Mouse (Mus musculus) myocyte (in vitro differentiated cells): ENCODE measurements around the gene Etnk2.

Source experiments
- CEBPB ChIP-seq: IDR thresholded peaks from 2 replicates; pipeline ENCODE4 v1.6.1; 2011; ENCODE audit warnings: mild to moderate bottlenecking, moderate library complexity; ENCODE audit not compliant: poor library complexity, insufficient read depth, severe bottlenecking
- E2F4 ChIP-seq: IDR thresholded peaks from one replicate; pipeline ENCODE4 v1.6.1; 2011; ENCODE audit warnings: mild to moderate bottlenecking, control low read depth, moderate library complexity; ENCODE audit not compliant: insufficient read depth
- MAX ChIP-seq: IDR thresholded peaks from one replicate; pipeline ENCODE4 v1.6.1; 2011; ENCODE audit warnings: low read depth, mild to moderate bottlenecking, control low read depth
- MYOD1 ChIP-seq, 3 experiments: IDR thresholded peaks; one replicate each; pipeline ENCODE4 v1.6.1; 2011; ENCODE audit warnings: control low read depth in 2 of 3, low read depth in 2 of 3, mild to moderate bottlenecking in 2 of 3, moderate library complexity in 1 of 3; ENCODE audit not compliant: insufficient read length in 2 of 3, control insufficient read depth in 1 of 3
- POLR2A ChIP-seq: IDR thresholded peaks from one replicate; pipeline ENCODE4 v1.6.1; 2011; ENCODE audit warnings: low read depth, mild to moderate bottlenecking, control low read depth, moderate library complexity; ENCODE audit not compliant: insufficient read length
- TCF12 ChIP-seq: IDR thresholded peaks from one replicate; pipeline ENCODE4 v1.6.1; 2011; ENCODE audit warnings: mild to moderate bottlenecking, control low read depth; ENCODE audit not compliant: poor library complexity, insufficient read depth, severe bottlenecking
- USF1 ChIP-seq: IDR thresholded peaks from one replicate; pipeline ENCODE4 v1.6.1; 2011; ENCODE audit warnings: low read depth, mild to moderate bottlenecking, control low read depth, moderate library complexity

DNA sequence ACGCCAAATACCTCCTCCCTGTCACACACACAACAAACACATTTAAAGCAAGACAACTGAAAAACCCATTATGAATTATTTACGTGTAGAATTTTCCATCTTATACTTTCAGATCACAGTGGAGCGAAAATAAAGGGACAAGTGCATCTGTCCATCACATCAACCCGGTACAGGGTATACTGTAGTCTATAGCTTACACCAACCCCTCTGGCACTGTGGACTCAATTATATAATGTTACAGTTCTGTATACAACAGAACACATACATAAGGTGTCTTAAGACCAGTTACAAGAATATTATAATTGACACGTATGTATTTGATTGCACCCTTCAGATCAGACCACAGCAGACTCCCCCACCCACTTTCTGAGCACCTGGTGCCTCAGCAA, 33.7 kb downstream of the Etnk2 start:
- TF ChIP-seq POLR2A (no peak), TCF12 (no peak), E2F4 (no peak), CEBPB (no peak), MYOD1 (IDR thresholded peaks at IDR 0.05; ENCODE audit: control insufficient read depth in 1 of 3, insufficient read length in 2 of 3, low read depth in 2 of 3) (no peak), MAX (no peak), USF1 (no peak)
